Mouse (Mus musculus) heart, postnatal 4 days (tissue): ENCODE results near the gene Napepld. TPM values are rescaled to one million over a fixed set of nuclear protein-coding genes. Genes with fewer than 3 reads are reported as not detected.
A peak's percentile ranks its signal among the peaks of the same experiment; 100 is the strongest.
"Not testable (repeated sequence)": the region's sequence is repeated elsewhere in the genome, so short reads cannot be mapped to it uniquely, and the experiment has no call there.

Experiments used
- DNase-seq: peaks from one replicate; pipeline ENCODE4 v3.0.0; 2021
- total RNA-seq, 2 experiments: library from RNA; stranded (reverse); gene quantifications; 2 replicates each; pipeline ENCODE4 v1.2.3; 2021

Napepld gene
- total RNA-seq, 2 experiments from 2014 or later = 6.4 to 7.5 TPM

DNA sequence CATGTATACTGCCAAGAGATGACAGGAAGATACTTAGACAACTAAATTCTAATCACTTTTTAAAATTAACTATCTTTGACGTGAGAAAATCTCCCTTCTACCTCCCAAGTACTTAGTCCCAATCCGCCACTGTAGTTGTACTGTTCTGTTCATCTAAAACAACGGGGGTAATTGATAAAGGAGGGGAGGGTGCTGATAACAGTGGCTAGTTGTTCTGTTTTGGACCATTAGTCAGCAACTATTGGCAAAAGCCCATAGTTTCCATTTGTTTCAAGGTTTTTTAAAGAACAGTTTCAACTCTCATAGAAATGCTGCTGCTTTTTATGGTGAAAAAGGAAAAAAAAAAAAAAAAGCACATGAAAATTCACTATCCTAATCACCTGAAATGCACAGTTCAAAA is 2.5 kb upstream of the Napepld start:
- DNase-seq = no peak

GRCm38 (mm10) chr5:21702873-21703475 is 1.8 kb upstream of the Napepld start:
- DNase-seq = no peak

DNA sequence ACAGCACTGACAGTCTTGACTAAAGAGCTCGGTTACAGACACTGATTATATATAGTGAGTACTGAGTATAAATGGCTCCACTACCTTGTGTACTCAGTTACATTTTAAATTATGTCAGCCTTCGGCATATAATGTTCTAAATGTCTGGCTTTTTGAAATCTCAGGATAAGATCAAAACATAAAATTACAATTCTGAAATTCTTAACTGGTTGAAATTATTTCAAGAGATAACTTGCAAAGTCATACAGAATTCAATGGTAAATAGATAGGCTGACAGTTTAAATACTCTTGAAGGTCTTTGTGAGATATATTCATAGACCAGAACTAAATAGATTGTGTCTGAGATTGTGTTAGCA is 791 bp upstream of the Napepld start:
- DNase-seq = no peak

GRCm38 (mm10) chr5:21700934-21701333 is 262 bp downstream of the Napepld start:
- no peak for DNase-seq

DNA sequence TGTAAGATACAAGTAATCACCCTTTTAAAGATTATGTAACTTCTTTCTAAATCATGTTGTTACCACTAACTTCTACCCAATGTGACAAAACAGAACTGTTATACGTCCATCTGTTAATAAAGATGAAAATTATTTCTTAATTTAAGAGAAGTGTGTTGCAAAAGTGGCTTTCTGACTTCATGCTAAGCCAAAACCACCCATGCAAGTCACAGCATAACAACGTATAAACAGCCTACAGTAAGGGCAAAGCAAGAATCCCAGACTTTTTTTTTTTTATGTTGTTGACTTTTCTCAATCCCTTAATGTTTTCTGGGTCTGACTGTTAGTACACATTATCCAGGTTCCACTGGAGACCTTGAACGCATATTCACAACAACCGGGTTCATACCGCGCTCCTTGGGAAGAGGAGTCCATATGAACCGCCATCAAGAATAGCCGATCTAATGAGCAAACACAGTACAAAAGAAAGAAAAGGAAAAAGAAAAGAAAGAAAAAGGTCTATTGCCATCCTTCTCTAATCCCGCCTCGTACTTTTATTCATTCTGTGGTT is 849 bp downstream of the Napepld start:
- no peak for DNase-seq

GRCm38 (mm10) chr5:21699555-21699954 is 1.6 kb downstream of the Napepld start:
- DNase-seq = not testable (repeated sequence)

DNA sequence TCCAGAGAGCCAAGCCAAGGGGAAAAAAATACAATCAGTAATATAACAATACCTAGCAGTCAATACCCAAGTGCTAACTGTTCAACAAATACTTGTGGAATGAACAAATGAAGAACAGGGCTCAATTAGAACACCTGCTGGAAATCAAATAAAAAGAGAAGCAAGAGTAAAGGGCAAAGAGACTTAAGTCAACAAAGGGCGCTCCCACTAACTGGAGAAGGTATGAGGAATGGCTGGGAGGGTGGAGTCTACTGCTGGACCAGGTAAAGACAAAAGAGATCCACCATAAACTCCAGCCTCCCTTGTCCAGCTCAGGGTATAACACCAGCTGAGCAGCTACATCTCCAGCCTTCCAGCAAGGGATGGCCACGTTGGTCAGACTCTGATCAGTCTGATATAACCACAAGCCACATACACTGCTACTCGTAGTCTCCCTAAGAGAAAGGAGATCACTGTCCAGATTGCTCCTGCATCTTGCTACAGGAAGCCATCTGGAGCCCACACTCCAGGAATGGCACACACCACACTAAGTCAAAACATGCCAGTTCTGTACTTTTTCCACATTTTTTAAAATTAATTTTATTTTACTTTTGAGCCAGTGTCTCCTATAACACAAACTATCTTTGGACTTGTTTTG is 6.2 kb downstream of the Napepld start:
- no peak for DNase-seq

GRCm38 (mm10) chr5:21693372-21693870 is 7.8 kb downstream of the Napepld start:
- DNase-seq = no peak

- no peak for DNase-seq
These were observed 9.0 kb downstream of the Napepld start for GRCm38 (mm10) chr5:21692230-21692629.

- DNase-seq = no peak
These were observed 14.2 kb downstream of the Napepld start for GRCm38 (mm10) chr5:21687042-21687441.

GRCm38 (mm10) chr5:21685001-21685400 is 16.2 kb downstream of the Napepld start:
- DNase-seq = no peak

GRCm38 (mm10) chr5:21683811-21684210 is 17.4 kb downstream of the Napepld start:
- no peak for DNase-seq

DNA sequence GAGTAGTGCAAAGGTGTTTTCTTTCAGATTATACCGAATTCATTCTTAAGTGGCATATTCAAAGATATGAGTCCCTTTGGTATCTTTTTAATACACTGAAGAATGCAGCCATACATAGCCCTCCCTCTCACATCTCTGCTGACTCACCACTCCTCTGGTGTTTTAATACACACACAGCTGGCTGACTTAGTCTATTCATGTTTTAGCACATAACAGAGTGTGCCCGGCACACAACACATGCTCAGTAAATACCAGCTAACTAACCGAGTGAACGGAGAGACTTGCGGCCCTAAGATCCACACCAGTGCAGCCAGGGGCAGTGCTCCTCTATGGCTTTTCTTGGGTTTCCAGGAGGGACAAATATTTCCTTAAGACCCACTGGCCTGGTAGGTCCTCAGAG is 20.3 kb downstream of the Napepld start:
- no peak for DNase-seq

- DNase-seq = no peak
These were observed 21.2 kb downstream of the Napepld start for GRCm38 (mm10) chr5:21680029-21680428.

- DNase-seq = no peak
These were observed 22.8 kb downstream of the Napepld start for GRCm38 (mm10) chr5:21678363-21678762.

DNA sequence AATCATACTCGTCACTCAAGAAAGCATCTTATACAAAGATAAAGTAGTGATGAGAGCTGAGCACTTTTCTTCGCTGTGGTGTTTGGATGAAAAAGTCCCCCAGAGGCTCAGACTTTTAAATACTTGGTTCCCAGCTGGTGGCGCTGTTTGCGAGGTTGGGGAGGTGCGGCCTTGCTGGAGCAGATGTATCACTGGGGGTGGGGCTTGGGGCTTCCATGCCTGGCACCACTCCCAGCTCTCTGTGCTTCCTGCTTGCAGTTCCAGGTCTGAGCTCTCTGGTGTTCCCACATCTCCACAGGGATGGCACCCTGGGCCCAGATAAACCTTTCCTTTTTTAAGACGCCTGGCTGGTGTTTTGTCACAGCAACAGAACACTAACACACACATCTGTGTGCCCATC is 23.3 kb downstream of the Napepld start:
- peak; percentile 19 for DNase-seq

DNA sequence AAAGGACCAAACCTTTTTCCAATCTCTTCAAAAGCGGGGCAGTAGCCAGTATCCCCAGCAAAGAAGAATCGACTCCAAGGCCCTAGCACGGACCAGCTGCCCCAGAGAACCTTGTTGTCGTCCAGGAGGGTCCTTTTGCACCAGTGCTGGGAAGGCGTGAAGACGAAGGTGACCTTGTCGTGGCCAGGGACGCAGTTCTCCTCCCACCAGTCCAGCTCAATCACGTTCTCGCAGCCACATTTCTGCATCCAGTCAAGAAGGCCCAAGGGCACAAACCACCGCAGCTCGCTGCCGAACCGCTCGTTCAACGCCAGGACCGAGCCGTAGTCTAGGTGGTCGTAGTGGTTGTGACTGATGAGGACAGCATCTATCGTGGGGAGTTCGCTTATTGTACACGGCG is 25.7 kb downstream of the Napepld start:
- no peak for DNase-seq

GRCm38 (mm10) chr5:21675019-21675418 is 26.2 kb downstream of the Napepld start:
- no peak for DNase-seq

DNA sequence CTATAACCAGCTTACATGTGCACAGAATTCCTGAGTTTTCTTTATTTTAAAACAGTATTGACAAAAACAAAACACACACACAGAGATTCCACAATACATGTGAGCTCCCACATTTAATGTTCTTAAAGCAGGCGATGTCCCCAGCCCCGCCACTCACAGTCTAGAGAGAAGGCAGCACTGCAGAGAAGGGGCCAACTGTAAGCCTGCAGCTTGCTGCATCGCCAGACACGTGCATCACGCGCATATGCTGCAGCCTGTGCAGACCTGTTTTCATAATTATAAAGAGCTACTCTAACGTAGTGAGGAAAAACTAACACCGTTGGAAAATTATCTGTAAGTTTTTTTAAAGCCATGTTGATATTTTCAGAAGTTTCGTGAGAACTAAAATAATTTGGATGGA is 27.5 kb downstream of the Napepld start:
- no peak for DNase-seq

- no peak for DNase-seq
These were observed 28.2 kb downstream of the Napepld start for GRCm38 (mm10) chr5:21672812-21673635.

DNA sequence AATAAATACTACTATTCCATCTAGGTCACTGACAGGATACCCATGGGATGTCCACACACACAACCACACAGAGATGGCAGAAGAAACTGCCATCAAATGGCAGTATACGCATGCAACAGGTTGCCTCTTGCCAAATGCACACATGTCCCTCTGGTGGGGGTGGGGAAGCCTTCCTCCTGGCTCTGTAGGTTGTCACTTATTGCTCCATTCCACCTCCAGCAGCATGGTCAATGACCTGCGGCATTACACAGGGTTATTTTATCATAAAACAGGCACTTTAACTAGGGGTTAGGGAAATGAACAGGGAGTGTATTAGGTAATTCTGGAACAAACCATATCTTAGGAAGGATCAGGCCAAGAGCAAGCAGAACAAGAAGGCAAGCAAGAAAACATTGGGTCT is 31.9 kb downstream of the Napepld start:
- DNase-seq = no peak

GRCm38 (mm10) chr5:21667191-21668137 is 33.7 kb downstream of the Napepld start:
- no peak for DNase-seq
